Comparison of ENCODE assay signal across 15 mouse cellular contexts in genomic region chr17:62527556-62527955, GRCm38 (mm10).
A peak's percentile ranks its signal among the peaks of the same experiment; 100 is the strongest.
DNase-seq lines count a peak whose midpoint lies in the region.
"Had no signal": no experiment of that assay in that cellular context is flagged by ENCODE, and none has a peak within 500 bp of the region (broad histone marks: within the 10 kb centered on the region; RNA-seq: fewer than 3 reads in every experiment).

No protein-coding gene starts in this region.

- DNase-seq in 3T3-L1 (ENCODE audit: low read depth, low spot score), result peak; percentile 68
- peak; percentile 5 for DNase-seq in 416B (ENCODE audit: low read depth)
- DNase-seq in NIH3T3 (ENCODE audit: low read depth), result peak; percentile 73
- DNase-seq in lung, postnatal 10 days, result no peak
- no peak for DNase-seq in heart, postnatal 14 days
- DNase-seq: adrenal gland, adult 2 months; adrenal gland, postnatal 10 days; adrenal gland, postnatal 25 days; cerebellum, adult 11 months; cerebellum, adult 18-20 months; cerebellum, adult 8-10 months; cerebellum, adult 9-11 months; cerebellum, postnatal 14 days; cerebellum, postnatal 36 days; embryo, embryonic 11 days had no signal

- intact Hi-C loops in heart, postnatal 14 days (cut with DNase I), result no loop called here

Comparison
In these comparisons a context has a peak if more than half of its experiments do, and no peak if none do; other contexts are left out.
1. DNase-seq: peak in 3T3-L1 (single experiment), 416B (single experiment) and NIH3T3 (single experiment); none in lung, postnatal 10 days (single experiment) and heart, postnatal 14 days (0 of 2).